Mouse (Mus musculus) ES-Bruce4 (cell line): ENCODE data around the gene Nectin3. TPM values are rescaled to one million over a fixed set of nuclear protein-coding genes. Genes with fewer than 3 reads are reported as not detected.

Experiments
- H3K27ac ChIP-seq: 2 replicates; pipeline ENCODE4 v1.5.1; 2012; ENCODE audit warnings: low read length, inconsistent platforms; ENCODE audit not compliant: insufficient read depth
- H3K27me3 ChIP-seq: 2 replicates; pipeline ENCODE4 v1.6.1; 2012; ENCODE audit warnings: mild to moderate bottlenecking, low read length, inconsistent platforms; ENCODE audit not compliant: control insufficient read depth, poor library complexity, insufficient read depth, severe bottlenecking
- H3K36me3 ChIP-seq: 2 replicates; pipeline ENCODE4 v1.6.1; 2012; ENCODE audit warnings: inconsistent platforms, mild to moderate bottlenecking, low read length, moderate library complexity; ENCODE audit not compliant: control insufficient read depth, poor library complexity, insufficient read depth, severe bottlenecking
- H3K4me1 ChIP-seq: one replicate; pipeline ENCODE4 v1.8.1; 2011; ENCODE audit warnings: low read length; ENCODE audit not compliant: control insufficient read depth, insufficient read depth
- H3K4me3 ChIP-seq: 2 replicates; pipeline ENCODE4 v1.5.1; 2011; ENCODE audit warnings: low read depth, mild to moderate bottlenecking, low read length
- H3K9ac ChIP-seq: 2 replicates; pipeline ENCODE4 v1.6.1; 2012; ENCODE audit warnings: low read depth, mild to moderate bottlenecking, inconsistent platforms; ENCODE audit not compliant: poor library complexity, severe bottlenecking
- H3K9me3 ChIP-seq: replicated peaks from 2 replicates; pipeline ENCODE4 v1.6.1; 2012; ENCODE audit warnings: mild to moderate bottlenecking, low read length, inconsistent platforms; ENCODE audit not compliant: control insufficient read depth, poor library complexity, insufficient read depth, severe bottlenecking
- CTCF ChIP-seq: IDR thresholded peaks from one replicate; pipeline ENCODE4 v1.8.1; 2011; ENCODE audit warnings: low read depth, low read length
- EP300 ChIP-seq: IDR thresholded peaks from 2 replicates; pipeline ENCODE4 v1.6.1; 2011; ENCODE audit warnings: low read depth, low read length; ENCODE audit not compliant: insufficient read depth
- POLR2A ChIP-seq: IDR thresholded peaks from one replicate; pipeline ENCODE4 v1.8.1; 2011; ENCODE audit warnings: low read length; ENCODE audit not compliant: insufficient read depth
- polyA plus RNA-seq: library from polyadenylated mRNA; stranded (reverse); fragments of >200 nt; gene quantifications from 2 replicates; pipeline ENCODE4 v1.2.4, GENCODE M21; 2011; ENCODE audit warnings: low read depth; ENCODE audit not compliant: missing spikeins, insufficient read depth, insufficient read length

The Nectin3 gene
- 45.5 and 45.8 TPM in 2 replicates for polyA plus RNA-seq

GRCm38 (mm10) chr16:46498421-46498789 is at the start of gene Nectin3:
Gene Nectin3 (minus strand): TSS chr16:46498525.
- Histone ChIP-seq H3K9ac (peak within 1 kb of the TSS; percentile 100), H3K4me3 (peak within 1 kb of the TSS; percentile 99), H3K4me1 (no peaks in the 10 kb centered on the region), H3K27me3 (no peaks in the 10 kb centered on the region), H3K27ac (peak within 1 kb of the TSS; percentile 40; the same call in 1 of the 2 replicates), H3K36me3 (no peaks in the 10 kb centered on the region; the same call in 1 of the 2 replicates), H3K9me3 (no peaks in the 10 kb centered on the region)
- TF ChIP-seq CTCF (no peak), POLR2A (no peak), EP300 (no peak)

DNA sequence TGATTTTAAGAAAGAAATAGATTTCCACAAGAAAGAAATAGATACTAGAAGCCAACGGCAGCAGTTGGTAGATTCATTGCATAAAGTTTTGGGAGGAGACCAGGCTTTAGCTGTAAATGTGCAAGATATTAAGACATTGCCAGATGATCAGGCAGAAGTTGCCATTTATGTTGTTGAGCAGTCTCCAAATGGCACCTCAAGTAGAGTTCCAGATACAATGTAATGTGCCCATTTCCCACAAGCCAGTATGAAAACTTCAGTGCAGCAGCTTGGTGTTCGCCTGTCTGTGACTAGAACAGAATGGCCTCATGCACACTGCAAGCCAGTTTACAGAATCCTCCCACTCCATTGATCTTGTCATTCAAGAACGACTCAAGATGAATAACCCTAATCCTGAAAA is 39.8 kb upstream of the Nectin3 start:
- H3K27me3 ChIP-seq = no peaks in the 10 kb centered on the region
- H3K36me3 ChIP-seq = no peaks in the 10 kb centered on the region
- H3K9me3 ChIP-seq = no peaks in the 10 kb centered on the region
- no peak for TF ChIP-seq CTCF
- TF ChIP-seq EP300 = no peak
- TF ChIP-seq POLR2A = no peak
- no peak overlapping the region for H3K9ac ChIP-seq
- H3K27ac ChIP-seq = no peak overlapping the region
- H3K4me1 ChIP-seq = no peaks in the 10 kb centered on the region
- no peak overlapping the region for H3K4me3 ChIP-seq

GRCm38 (mm10) chr16:46532465-46533254 is 34.3 kb upstream of the Nectin3 start:
- no peak overlapping the region for H3K4me3 ChIP-seq

DNA sequence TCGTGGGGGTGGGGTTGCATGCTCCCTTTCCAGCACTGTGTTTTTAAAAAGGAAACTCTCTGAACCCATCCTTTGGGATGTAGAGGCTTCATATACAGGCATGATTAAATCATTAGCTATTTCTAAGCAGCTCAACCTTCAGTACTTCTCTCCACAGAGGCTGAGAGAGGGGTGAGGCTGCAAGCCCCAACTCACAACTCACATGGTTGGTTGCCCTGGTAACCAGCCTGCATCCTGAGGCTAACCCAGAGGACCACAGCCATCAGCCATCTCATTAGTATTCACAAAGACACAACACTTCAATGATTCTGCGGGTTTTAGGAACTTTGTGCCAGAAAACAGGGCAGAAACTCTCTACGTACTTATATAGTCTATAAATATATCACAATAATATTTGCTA is 32.7 kb upstream of the Nectin3 start:
- TF ChIP-seq CTCF (no peak), EP300 (no peak), POLR2A (no peak)
- H3K27ac ChIP-seq = no peak overlapping the region

More at GRCm38 (mm10) chr16:46532465-46533254, 34.3 kb upstream of the Nectin3 start:
- Histone ChIP-seq H3K9me3 (no peaks in the 10 kb centered on the region), H3K36me3 (no peaks in the 10 kb centered on the region), H3K4me1 (no peaks in the 10 kb centered on the region), H3K27me3 (no peaks in the 10 kb centered on the region), H3K27ac (no peak overlapping the region), H3K9ac (no peak overlapping the region)
- TF ChIP-seq POLR2A = no peak
- no peak for TF ChIP-seq CTCF
- no peak for TF ChIP-seq EP300

GRCm38 (mm10) chr16:46520885-46521417 is 22.6 kb upstream of the Nectin3 start:
- Histone ChIP-seq H3K27me3 (no peaks in the 10 kb centered on the region), H3K27ac (no peak overlapping the region), H3K9me3 (no peaks in the 10 kb centered on the region), H3K9ac (no peak overlapping the region), H3K4me3 (no peak overlapping the region), H3K4me1 (no peaks in the 10 kb centered on the region), H3K36me3 (no peaks in the 10 kb centered on the region)
- TF ChIP-seq CTCF = no peak
- TF ChIP-seq EP300 = no peak
- TF ChIP-seq POLR2A = no peak

More for the DNA sequence above, 32.7 kb upstream of the Nectin3 start:
- Histone ChIP-seq H3K9me3 (no peaks in the 10 kb centered on the region), H3K4me3 (no peak overlapping the region), H3K4me1 (no peaks in the 10 kb centered on the region), H3K36me3 (no peaks in the 10 kb centered on the region), H3K9ac (no peak overlapping the region), H3K27me3 (no peaks in the 10 kb centered on the region)

GRCm38 (mm10) chr16:46519606-46520005 is 21.3 kb upstream of the Nectin3 start:
- H3K36me3 ChIP-seq = no peaks in the 10 kb centered on the region
- H3K4me3 ChIP-seq = no peak overlapping the region
- H3K9ac ChIP-seq = no peak overlapping the region
- H3K27me3 ChIP-seq = no peaks in the 10 kb centered on the region
- no peak overlapping the region for H3K27ac ChIP-seq
- no peaks in the 10 kb centered on the region for H3K4me1 ChIP-seq
- H3K9me3 ChIP-seq = no peaks in the 10 kb centered on the region
- TF ChIP-seq EP300 = no peak
- TF ChIP-seq CTCF = no peak
- no peak for TF ChIP-seq POLR2A
